Mouse (Mus musculus) liver, embryonic 16.5 days (tissue): ENCODE results near the gene Ranbp3. TPM values are rescaled to one million over a fixed set of nuclear protein-coding genes. Genes with fewer than 3 reads are reported as not detected.
A peak's percentile ranks its signal among the peaks of the same experiment; 100 is the strongest.

Experiments used
- ATAC-seq: fragments of 200-750 bp; cut with Nextera tagmentation; 2 replicates; pipeline ENCODE4 v1.8.0; 2017; ENCODE audit warnings: low read depth, mild to moderate bottlenecking, moderate number of reproducible peaks, moderate library complexity
- H3K27ac ChIP-seq: fragments of 300-500 bp; sonication (generic); 2 replicates; pipeline ENCODE4 v1.5.1; 2014; ENCODE audit warnings: mild to moderate bottlenecking, low read length
- H3K27me3 ChIP-seq: fragments of 300-500 bp; sonication (generic); 2 replicates; pipeline ENCODE4 v1.6.1; 2014; ENCODE audit warnings: low read depth, low read length, mixed read lengths; ENCODE audit not compliant: control insufficient read depth, insufficient read depth
- H3K36me3 ChIP-seq: fragments of 300-500 bp; sonication (generic); 2 replicates; pipeline ENCODE4 v1.6.1; 2014; ENCODE audit warnings: mild to moderate bottlenecking; ENCODE audit not compliant: control insufficient read depth, insufficient read depth
- H3K4me1 ChIP-seq: fragments of 300-500 bp; sonication (generic); 2 replicates; pipeline ENCODE4 v1.6.1; 2014; ENCODE audit warnings: low read depth, low read length, mixed read lengths; ENCODE audit not compliant: control insufficient read depth
- H3K4me2 ChIP-seq: fragments of 300-500 bp; sonication (generic); 2 replicates; pipeline ENCODE4 v1.6.1; 2014; ENCODE audit warnings: low read depth, low read length, mixed read lengths
- H3K4me3 ChIP-seq: fragments of 300-500 bp; sonication (generic); 2 replicates; pipeline ENCODE4 v1.5.1; 2014; ENCODE audit warnings: low read depth, mild to moderate bottlenecking, low read length
- H3K9ac ChIP-seq: fragments of 300-500 bp; sonication (generic); 2 replicates; pipeline ENCODE4 v1.6.1; 2014; ENCODE audit warnings: low read depth, low read length
- H3K9me3 ChIP-seq: fragments of 300-500 bp; sonication (generic); replicated peaks from 2 replicates; pipeline ENCODE4 v1.6.1; 2016; ENCODE audit warnings: low read length; ENCODE audit not compliant: control insufficient read depth
- WGBS: fragments of 180-500 bp; shearing (Covaris S2); extraction: QIAGEN DNeasy Blood & Tissue Kit; methylation state at CpG from one replicate; pipeline ENCODE4 v1.1.7; 2014; ENCODE audit not compliant: insufficient replicate concordance; 5-methylcytosine and 5-hydroxymethylcytosine counted together
- polyA plus RNA-seq: library from polyadenylated mRNA; unstranded; fragments of >200 nt; fragmentation: Nextera tagmentation; extraction: Ambion mirVana; gene quantifications from 2 replicates; pipeline ENCODE4 v1.2.1, GENCODE M21; 2015

The Ranbp3 gene
- polyA plus RNA-seq, 1 experiment from 2014 or later = 35.9 TPM

DNA sequence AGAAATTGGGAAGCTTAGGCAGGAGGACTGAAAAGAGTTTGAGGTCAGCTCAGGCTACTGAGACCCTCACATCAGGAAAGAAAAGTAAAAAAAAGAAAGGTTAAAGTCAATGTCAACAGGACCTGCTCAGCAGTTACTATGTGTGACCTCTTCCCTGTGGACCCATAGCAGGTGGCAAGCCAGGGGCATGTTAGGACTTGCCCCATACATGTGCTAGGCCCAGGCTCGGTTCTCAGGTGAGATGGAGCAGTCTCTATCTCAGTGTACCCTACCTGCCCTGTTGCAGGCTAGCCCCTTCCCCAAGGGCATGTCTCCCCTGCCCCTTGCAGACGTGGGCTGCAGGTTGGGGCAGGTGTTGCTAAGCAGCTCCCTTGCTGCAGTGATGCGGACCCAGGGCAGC lies 36.6 kb downstream of the Ranbp3 start:
- no peak for ATAC-seq
- peaks cover 73% of the 10 kb centered on the region for H3K36me3 ChIP-seq
- no peak overlapping the region for H3K9ac ChIP-seq
- 78% methylated on average over 3 of the region's 3 CpGs for WGBS
- H3K9me3 ChIP-seq = no peaks in the 10 kb centered on the region
- H3K4me2 ChIP-seq = no peak overlapping the region
- H3K4me1 ChIP-seq = no peaks in the 10 kb centered on the region
- no peak overlapping the region for H3K4me3 ChIP-seq
- no peaks in the 10 kb centered on the region for H3K27me3 ChIP-seq
- H3K27ac ChIP-seq = no peak overlapping the region

DNA sequence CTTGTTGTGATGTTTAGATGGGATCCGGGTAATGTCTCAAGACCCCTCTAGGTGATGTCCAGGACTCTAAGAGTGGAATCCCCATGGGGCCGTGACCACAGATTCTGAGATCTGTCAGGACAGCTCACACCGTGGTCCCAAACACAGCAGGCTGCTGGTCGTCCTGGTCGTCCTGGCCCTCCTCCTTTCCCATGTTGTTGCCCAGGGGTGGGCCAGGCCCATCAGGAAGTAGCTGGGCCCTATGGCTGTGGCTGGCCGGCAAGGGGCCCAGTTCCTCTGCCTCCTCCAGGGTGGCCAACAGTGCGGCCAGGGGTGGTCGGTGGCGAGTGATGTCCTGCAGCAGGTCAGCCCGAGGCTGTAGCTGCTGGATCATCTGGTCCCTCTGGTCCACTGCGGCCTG lies 42.3 kb downstream of the Ranbp3 start:
- no peak overlapping the region for H3K4me2 ChIP-seq

DNA sequence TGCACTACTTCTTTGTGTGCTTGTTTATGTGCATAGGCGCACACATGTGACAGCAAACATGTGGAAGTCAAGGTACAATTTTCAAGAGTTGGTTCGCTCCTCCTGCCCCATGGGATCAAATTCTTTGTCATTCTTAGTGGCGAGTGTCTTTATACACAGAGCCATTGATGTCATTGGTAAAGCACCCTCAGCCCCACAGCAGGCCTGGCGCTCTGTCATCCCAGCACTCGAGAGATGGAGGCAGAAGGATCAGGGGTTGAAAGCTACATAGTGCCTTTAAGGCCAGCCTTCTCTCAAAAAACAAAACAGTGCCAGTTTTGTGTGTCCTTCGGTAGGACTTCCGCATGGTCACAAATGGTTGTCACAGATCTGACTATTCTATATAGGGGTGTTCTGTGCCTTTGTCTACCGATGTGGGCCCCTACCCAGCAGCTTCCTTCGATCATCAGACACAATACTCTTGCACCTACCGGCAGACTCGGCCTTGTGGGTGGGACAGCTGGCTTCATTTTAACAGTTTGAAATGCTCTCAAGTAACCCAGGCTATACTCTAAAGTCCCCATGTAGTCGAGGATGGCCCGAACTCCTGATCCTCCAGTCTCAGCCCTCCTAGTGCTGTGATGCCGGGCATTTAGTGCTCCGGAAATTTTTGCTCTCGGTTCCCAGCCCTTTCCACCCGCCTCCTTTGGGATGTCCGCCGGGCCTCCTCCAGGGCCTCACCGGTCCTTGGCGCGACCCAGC lies 43.0 kb downstream of the Ranbp3 start:
- Histone ChIP-seq H3K4me3 (peak overlapping the region; percentile 81), H3K27ac (peak overlapping the region; percentile 33), H3K9ac (peak overlapping the region; percentile 73), H3K9me3 (no peaks in the 10 kb centered on the region), H3K4me1 (peaks cover 23% of the 10 kb centered on the region), H3K27me3 (no peaks in the 10 kb centered on the region), H3K4me2 (peak overlapping the region; percentile 98), H3K36me3 (peaks cover 10% of the 10 kb centered on the region)
- no peak for ATAC-seq
- WGBS = 28% methylated on average over 22 of the region's 22 CpGs

More for the DNA sequence above, 42.3 kb downstream of the Ranbp3 start:
- no peak overlapping the region for H3K4me3 ChIP-seq
- no peaks in the 10 kb centered on the region for H3K9me3 ChIP-seq
- peaks cover 17% of the 10 kb centered on the region for H3K36me3 ChIP-seq
- H3K4me1 ChIP-seq = peaks cover 23% of the 10 kb centered on the region
- ATAC-seq = no peak
- H3K9ac ChIP-seq = no peak overlapping the region
- H3K27ac ChIP-seq = no peak overlapping the region
- no peaks in the 10 kb centered on the region for H3K27me3 ChIP-seq
- WGBS = 59% methylated on average over 11 of the region's 11 CpGs

DNA sequence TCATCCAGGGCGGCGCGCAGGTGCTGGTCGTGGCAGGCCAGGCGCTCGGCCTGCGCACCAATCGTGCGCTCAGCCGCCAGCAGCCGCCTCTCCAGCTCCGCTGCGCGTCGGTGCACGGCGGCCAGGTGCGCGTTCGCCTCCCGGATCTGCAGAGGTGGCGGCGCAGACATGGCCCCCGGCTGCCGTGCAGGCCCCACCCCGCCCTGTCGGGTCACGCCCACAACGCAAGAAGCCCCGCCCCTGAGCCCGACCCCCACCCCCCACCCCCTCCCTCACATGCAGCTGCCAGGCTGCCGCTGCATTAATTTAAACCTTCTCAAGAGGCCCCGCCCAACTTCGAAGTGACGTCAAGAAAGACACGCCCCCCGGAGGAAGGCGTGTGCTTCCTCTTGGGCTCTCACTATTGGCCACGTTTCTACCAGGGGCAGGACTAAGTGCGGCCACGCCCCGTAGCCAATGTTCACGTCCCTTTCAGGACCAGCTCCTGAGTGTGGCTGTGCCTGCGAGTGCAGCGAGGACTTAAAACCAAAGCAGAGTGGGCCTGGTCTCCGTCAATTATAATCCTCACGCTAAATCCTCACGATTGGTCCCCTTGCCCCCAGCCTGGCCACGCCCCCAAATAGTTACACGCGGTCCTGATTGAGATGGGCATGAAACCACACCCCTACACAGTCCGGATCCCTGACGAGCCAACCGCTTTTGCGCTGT lies 43.7 kb downstream of the Ranbp3 start:
- peak overlapping the region; percentile 85 for H3K9ac ChIP-seq
- no peaks in the 10 kb centered on the region for H3K9me3 ChIP-seq
- peak overlapping the region; percentile 98 for H3K4me2 ChIP-seq
- WGBS = under 1% methylated on average over 54 of the region's 55 CpGs
- peak; percentile 83 for ATAC-seq
- no peaks in the 10 kb centered on the region for H3K27me3 ChIP-seq
- H3K36me3 ChIP-seq = peaks cover 8% of the 10 kb centered on the region
- H3K27ac ChIP-seq = peak overlapping the region; percentile 84
- peak overlapping the region; percentile 81 for H3K4me3 ChIP-seq
- H3K4me1 ChIP-seq = peaks cover 23% of the 10 kb centered on the region

DNA sequence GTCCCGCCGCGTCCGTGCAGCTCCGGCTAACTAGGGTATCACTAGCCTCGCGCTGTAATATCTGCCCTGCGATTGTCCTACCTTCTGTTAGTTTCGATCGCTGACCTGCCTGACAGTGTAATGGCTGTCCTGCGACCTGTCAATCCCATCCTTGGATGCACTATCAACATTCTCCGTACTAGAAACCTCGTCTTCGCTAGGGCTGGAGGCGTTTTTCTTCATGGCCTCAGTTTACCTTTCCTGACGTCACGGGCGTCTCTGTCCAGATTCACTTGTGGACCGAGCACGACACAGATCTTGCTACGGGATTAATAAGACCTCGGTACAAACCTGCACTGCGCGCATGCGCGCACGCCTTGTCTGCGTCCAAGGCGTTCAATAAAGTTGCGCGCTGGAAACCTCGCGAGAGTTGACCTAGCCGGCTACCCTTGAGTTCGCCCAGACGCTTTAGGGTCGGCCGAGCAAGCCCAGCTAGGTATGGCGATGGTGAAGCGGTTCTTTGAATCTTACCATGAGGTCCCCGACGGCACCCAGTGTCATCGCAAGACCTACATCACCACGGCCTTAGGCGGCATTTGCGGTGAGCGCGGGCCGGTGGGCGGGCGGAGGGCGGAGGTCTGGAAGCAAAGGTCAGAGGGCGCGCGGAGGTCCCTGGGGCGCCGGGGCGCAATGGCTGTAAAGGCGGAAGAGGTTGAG lies 44.4 kb downstream of the Ranbp3 start, which contains the start of the genes Ndufa11 and Vmac:
Gene Ndufa11 (plus strand): TSS at position 405 of the 696 bp plus-strand sequence.
Gene Vmac (minus strand): TSS at position 660 of the 696 bp plus-strand sequence.
- H3K27ac ChIP-seq = peak within 1 kb of the TSS; percentile 84
- under 1% methylated on average over 59 of the region's 59 CpGs for WGBS
- no peaks in the 10 kb centered on the region for H3K9me3 ChIP-seq
- peak; percentile 75 for ATAC-seq
- peaks cover 11% of the 10 kb centered on the region for H3K36me3 ChIP-seq
- H3K9ac ChIP-seq = peak within 1 kb of the TSS; percentile 85
- peak within 1 kb of the TSS; percentile 98 for H3K4me2 ChIP-seq
- peaks cover 23% of the 10 kb centered on the region for H3K4me1 ChIP-seq
- no peaks in the 10 kb centered on the region for H3K27me3 ChIP-seq
- H3K4me3 ChIP-seq = peak within 1 kb of the TSS; percentile 81

DNA sequence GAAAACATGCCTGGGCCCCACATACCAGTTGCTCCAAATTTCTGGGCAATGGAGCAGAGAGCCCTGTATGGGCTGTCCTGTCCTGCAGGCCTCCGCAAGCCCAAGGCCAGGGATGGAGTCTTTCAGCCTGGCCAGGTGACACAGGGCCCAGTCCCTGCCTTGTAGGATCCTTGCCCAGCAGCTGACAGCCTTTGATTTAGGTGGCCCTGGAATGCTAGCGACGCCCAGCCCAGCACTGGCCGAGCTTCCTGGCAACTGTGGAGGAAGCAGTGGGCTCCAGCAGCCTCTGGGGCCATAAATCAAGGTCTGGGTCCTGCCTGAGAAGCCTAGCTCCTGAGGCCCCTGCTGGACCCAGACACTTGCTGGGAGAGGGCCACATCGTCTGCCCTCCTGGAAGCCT lies 49.3 kb downstream of the Ranbp3 start:
- H3K4me2 ChIP-seq = no peak overlapping the region
- no peak overlapping the region for H3K4me3 ChIP-seq
- no peak for ATAC-seq
- peaks cover 12% of the 10 kb centered on the region for H3K4me1 ChIP-seq
- H3K27me3 ChIP-seq = no peaks in the 10 kb centered on the region
- peaks cover 11% of the 10 kb centered on the region for H3K36me3 ChIP-seq
- 65% methylated on average over 5 of the region's 5 CpGs for WGBS
- no peak overlapping the region for H3K9ac ChIP-seq
- H3K9me3 ChIP-seq = no peaks in the 10 kb centered on the region
- H3K27ac ChIP-seq = no peak overlapping the region

DNA sequence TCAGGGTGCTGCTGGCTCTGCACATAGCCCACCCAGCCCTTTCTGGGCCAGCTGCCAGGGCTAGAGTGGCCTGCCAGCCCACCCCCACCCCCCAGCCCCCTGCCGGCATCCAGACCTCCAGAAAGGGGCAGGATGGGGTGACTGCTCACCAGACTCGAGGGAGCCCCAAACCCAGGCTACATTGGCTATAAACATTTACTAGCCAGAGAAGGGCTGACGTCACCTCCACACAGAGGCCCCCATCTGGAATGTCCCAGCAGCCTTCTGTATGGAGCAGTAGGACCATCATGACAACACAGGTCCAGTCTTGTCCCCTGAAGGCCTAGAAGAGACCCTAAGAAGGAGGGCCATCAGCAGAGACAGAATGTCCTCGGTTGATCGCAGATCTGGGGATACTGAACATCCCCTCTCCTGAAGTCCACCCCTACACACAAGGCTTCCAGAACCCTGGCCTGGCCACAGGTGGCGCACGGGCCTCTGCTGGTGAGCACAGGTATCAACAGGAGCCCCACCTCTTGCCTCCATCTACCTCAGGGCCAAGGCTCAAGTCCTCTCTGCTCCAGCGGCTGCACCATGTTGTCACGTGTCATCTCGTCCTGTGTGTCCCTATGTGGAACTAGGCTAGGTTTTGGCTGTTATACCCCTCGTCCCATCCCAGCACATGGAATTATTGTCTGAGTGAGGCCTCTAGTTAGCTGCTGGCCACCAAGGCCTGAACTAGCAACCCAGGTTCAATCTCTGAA lies 50.5 kb downstream of the Ranbp3 start:
- WGBS = 78% methylated on average over 11 of the region's 11 CpGs
- Histone ChIP-seq H3K9ac (no peak overlapping the region), H3K27me3 (no peaks in the 10 kb centered on the region), H3K4me1 (peaks cover 15% of the 10 kb centered on the region), H3K4me3 (no peak overlapping the region), H3K4me2 (no peak overlapping the region), H3K36me3 (peaks cover 11% of the 10 kb centered on the region), H3K9me3 (no peaks in the 10 kb centered on the region), H3K27ac (no peak overlapping the region)
- ATAC-seq = no peak

DNA sequence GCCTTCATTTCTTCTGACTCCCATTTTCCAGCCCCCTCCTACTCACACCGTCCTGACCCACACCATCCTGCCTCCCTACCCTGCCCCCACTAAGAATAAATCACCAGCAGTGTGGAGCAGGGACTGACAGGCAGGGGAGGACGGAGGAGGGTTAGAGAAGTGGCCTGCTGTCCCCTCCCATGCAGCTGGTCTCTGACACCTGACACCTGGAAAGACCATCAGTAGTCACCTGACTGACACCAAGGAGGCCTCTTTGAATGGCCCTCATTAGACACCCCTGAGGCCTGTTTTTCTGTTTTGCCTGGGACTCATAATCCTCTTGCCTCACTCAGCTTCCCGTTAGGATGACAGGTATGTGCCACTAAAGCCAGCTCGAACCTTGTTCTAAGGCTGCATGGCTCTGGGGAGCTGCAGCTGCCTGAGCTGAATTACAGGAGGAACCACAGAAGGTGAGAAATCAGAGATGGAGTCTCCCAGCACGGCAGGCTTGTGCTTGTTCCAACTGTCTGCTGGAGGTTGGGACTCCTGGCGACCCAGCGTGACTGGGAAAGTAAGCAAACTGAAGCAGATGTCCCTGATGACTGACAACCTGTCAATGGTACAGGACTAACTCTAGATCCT lies 54.0 kb downstream of the Ranbp3 start:
- Histone ChIP-seq H3K36me3 (peaks cover 3% of the 10 kb centered on the region; the same call in 1 of the 2 replicates), H3K9me3 (no peaks in the 10 kb centered on the region), H3K4me1 (peaks cover 8% of the 10 kb centered on the region), H3K4me3 (no peak overlapping the region), H3K27ac (no peak overlapping the region), H3K4me2 (no peak overlapping the region), H3K27me3 (no peaks in the 10 kb centered on the region), H3K9ac (no peak overlapping the region)
- 23% methylated on average over 7 of the region's 7 CpGs for WGBS
- no peak for ATAC-seq
